Mouse (Mus musculus): ENCODE results near the gene Pla2g10. TPM values are rescaled to one million over a fixed set of nuclear protein-coding genes. Genes with fewer than 3 reads are reported as not detected.
"Not testable (repeated sequence)": the region's sequence is repeated elsewhere in the genome, so short reads cannot be mapped to it uniquely, and the experiment has no call there.

Pla2g10 gene
- polyA plus RNA-seq, 1 experiment from 2014 or later = not detected

DNA sequence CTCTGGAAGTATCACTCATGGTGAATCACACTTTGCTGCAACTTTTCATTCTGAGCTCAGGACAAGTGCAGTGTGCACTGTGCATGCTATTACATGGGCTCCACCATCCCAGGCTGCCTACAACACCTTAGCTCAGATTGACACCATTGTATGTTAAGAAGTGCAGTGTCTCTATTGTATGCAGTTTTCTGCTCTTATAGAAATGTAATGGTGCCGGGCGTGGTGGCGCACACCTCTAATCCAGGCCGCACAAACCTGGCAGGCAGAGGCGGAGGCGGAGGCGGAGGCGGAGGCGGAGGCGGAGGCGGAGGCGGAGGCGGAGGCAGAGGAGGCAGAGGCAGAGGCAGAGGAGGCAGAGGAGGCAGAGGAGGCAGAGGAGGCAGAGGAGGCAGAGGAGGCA lies 19.8 kb upstream of the Pla2g10 start:
- H3K4me3 ChIP-seq = no peak overlapping the region
- no peak for ATAC-seq (ENCODE audit: insufficient number of reproducible peaks, insufficient read depth, low FRiP score, low TSS enrichment)
- no peaks in the 10 kb centered on the region for H3K36me3 ChIP-seq
- H3K4me1 ChIP-seq = no peaks in the 10 kb centered on the region
- no peak overlapping the region for H3K4me2 ChIP-seq (replicated peaks)
- H3K9me3 ChIP-seq = no peaks in the 10 kb centered on the region
- no peak overlapping the region for H3K9ac ChIP-seq
- H3K27ac ChIP-seq = no peak overlapping the region
- WGBS = 95% methylated on average over 13 of the region's 13 CpGs
- 0 out of 2 replicates have a peak, but pooled peaks cover 7% of the 10 kb centered on the region for H3K27me3 ChIP-seq

DNA sequence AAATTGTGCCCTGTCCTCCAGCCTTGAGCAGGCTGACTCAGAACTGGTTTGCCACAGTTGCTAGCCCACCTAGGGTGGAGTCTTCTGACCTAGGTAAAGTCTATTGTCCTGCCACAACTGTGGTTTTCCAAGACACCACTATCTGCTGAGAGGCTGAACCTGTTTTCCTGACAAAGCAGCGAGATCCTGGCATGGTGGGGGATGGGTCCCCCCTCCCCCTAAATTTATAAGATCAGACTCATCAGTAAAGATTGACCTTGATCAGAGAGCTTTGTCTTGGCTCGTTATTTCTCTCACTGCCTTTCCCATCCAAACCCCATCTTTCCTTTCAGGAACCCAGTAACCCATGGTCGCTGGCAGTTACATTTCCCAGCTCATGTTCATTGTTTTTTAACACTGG lies 19.2 kb upstream of the Pla2g10 start:
- 58% methylated on average over 3 of the region's 3 CpGs for WGBS
- Histone ChIP-seq H3K9ac (no peak overlapping the region), H3K27ac (no peak overlapping the region), H3K4me2 (replicated peaks) (no peak overlapping the region), H3K27me3 (0 out of 2 replicates have a peak, but pooled peaks cover 7% of the 10 kb centered on the region), H3K4me3 (no peak overlapping the region), H3K36me3 (no peaks in the 10 kb centered on the region), H3K4me1 (no peaks in the 10 kb centered on the region), H3K9me3 (no peaks in the 10 kb centered on the region)
- ATAC-seq (ENCODE audit: insufficient number of reproducible peaks, insufficient read depth, low FRiP score, low TSS enrichment) = no peak

DNA sequence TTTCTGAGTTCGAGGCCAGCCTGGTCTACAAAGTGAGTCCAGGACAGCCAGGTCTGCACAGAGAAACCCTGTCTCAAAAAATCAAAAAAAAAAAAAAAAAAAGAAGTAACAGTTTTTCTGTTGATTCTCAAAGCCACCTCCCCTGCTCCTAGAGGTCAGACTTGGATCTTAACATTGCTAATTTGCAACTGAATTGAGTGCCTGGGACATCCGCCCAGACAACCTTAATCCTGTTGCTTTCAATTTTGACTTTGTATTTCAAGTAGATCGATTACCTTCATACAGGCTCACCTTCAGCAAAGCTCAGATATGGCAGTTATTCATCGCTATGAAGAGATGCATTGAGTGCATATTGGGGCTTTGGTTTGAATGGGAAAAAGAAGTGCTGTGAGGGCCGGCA lies 18.5 kb upstream of the Pla2g10 start:
- Histone ChIP-seq H3K9ac (no peak overlapping the region), H3K4me1 (no peaks in the 10 kb centered on the region), H3K4me3 (no peak overlapping the region), H3K4me2 (replicated peaks) (no peak overlapping the region), H3K9me3 (no peaks in the 10 kb centered on the region), H3K27ac (no peak overlapping the region), H3K36me3 (no peaks in the 10 kb centered on the region), H3K27me3 (0 out of 2 replicates have a peak, but pooled peaks cover 7% of the 10 kb centered on the region)
- no peak for ATAC-seq (ENCODE audit: insufficient number of reproducible peaks, insufficient read depth, low FRiP score, low TSS enrichment)
- 49% methylated on average over 5 of the region's 5 CpGs for WGBS

DNA sequence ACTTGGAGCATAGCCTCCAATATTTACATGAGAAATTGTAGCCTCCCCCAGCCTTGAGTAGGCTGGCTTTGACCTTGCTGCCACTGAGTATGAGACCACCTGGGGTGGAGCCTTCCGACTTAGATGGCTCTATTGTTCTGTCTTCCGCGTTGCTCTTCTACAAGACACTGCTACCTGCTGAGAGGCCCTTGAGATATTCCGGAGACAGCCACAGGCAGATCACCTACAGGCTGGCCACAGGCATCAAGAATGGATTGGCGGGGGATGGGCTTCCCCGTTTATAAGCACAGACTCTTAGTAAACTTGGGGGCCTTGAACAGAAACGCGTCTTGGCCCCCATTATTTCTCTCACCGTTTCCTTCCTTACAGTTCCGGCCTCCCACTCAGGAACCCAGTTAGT lies 18.0 kb upstream of the Pla2g10 start:
- H3K27me3 ChIP-seq; H3K27ac ChIP-seq; H3K9ac ChIP-seq; H3K36me3 ChIP-seq; H3K4me1 ChIP-seq; H3K9me3 ChIP-seq; H3K4me2 ChIP-seq (replicated peaks); ATAC-seq (ENCODE audit: insufficient number of reproducible peaks, insufficient read depth, low FRiP score, low TSS enrichment); H3K4me3 ChIP-seq: not testable (repeated sequence)
- 21% methylated on average over 10 of the region's 10 CpGs for WGBS

DNA sequence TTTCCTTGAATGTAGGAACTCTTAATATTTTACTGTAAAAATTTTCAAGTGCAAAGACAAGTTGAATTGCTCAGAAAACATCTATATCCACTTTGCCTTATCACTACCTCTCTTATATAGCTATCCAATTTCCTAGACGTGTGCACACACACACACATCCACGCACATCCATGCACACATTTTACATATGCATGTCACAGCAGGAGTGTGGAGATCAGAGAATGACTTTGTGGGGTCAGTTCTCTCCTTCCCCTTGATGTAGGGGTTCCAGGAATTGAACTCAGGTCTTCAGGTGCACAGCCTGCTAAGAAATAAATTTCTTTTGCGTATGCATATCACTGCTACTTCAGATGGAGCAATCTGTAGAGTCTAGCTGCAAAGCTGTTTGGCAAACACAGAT lies 17.3 kb upstream of the Pla2g10 start:
- Histone ChIP-seq H3K4me3 (no peak overlapping the region), H3K4me1 (no peaks in the 10 kb centered on the region), H3K9me3 (no peaks in the 10 kb centered on the region), H3K4me2 (replicated peaks) (no peak overlapping the region), H3K9ac (no peak overlapping the region), H3K27ac (no peak overlapping the region), H3K36me3 (no peaks in the 10 kb centered on the region), H3K27me3 (0 out of 2 replicates have a peak, but pooled peaks cover 7% of the 10 kb centered on the region)
- no peak for ATAC-seq (ENCODE audit: insufficient number of reproducible peaks, insufficient read depth, low FRiP score, low TSS enrichment)
- WGBS = 66% methylated on average over 3 of the region's 3 CpGs

DNA sequence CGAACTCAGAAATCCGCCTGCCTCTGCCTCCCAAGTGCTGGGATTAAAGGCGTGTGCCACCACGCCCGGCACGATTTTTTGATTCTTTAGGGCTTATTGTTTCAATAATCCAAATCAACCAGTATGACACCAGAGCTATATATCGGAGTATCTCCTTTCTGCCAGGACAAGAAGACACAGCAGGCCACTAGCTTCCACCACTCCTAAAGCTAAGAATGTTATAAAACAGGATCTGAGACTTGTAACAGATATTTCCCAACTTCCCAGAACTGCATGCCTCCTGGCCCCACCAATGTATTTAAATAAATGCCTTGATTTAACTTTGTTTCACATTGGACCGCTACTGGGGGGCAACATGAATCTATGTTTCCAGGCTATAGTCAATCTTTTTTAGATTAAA lies 16.9 kb upstream of the Pla2g10 start:
- H3K36me3 ChIP-seq = no peaks in the 10 kb centered on the region
- no peaks in the 10 kb centered on the region for H3K9me3 ChIP-seq
- no peak overlapping the region for H3K4me2 ChIP-seq (replicated peaks)
- no peak overlapping the region for H3K27ac ChIP-seq
- no peak overlapping the region for H3K9ac ChIP-seq
- 94% methylated on average over 8 of the region's 8 CpGs for WGBS
- 0 out of 2 replicates have a peak, but pooled peaks cover 7% of the 10 kb centered on the region for H3K27me3 ChIP-seq
- H3K4me3 ChIP-seq = no peak overlapping the region
- ATAC-seq (ENCODE audit: insufficient number of reproducible peaks, insufficient read depth, low FRiP score, low TSS enrichment) = no peak
- no peaks in the 10 kb centered on the region for H3K4me1 ChIP-seq

DNA sequence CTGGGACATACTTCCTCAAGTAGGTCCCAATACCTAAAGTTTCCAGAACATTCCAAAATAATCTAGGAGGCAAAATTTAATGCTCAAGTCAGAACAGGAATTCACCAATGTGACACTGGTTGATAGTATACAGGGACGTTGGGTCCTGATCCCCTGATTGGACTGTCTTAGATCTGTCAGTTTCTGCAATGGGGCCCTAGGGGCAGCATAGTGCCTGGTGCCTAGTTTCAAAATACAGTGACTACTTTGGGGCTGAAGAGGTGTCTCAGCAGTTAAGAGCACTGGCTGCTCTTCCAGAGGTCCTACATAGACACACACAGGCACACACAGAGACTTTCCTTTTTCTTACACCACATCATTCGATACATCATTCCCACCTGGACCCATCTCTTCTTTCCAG lies 10.1 kb upstream of the Pla2g10 start:
- Histone ChIP-seq H3K27ac (no peak overlapping the region), H3K4me3 (no peak overlapping the region)
- 64% methylated on average over 2 of the region's 2 CpGs for WGBS

DNA sequence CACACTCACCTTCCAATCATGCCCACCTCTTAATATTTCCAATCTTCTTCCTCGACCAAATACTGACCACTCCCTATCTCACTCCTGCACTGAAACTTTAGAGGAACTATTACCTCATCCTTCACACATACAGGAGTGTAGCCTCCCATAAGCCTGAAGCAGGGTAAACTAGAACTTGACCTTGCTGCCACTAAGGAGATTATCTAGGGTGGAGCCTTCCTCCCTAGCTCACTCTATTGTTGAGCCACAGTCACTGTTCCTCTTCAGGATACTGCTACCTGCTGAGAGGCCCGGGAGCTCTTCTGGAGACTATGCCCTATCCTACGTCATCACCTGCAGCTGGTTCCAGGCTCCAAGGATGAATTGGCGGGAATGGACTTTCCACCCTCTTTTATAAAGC lies 8.3 kb upstream of the Pla2g10 start:
- not testable (repeated sequence) for H3K36me3 ChIP-seq; H3K9ac ChIP-seq; H3K27me3 ChIP-seq; ATAC-seq (ENCODE audit: insufficient number of reproducible peaks, insufficient read depth, low FRiP score, low TSS enrichment); H3K4me1 ChIP-seq; H3K4me3 ChIP-seq; H3K4me2 ChIP-seq (replicated peaks); H3K27ac ChIP-seq; H3K9me3 ChIP-seq
- WGBS = 55% methylated on average over 4 of the region's 4 CpGs

More for the DNA sequence above, 10.1 kb upstream of the Pla2g10 start:
- Histone ChIP-seq H3K9ac (no peak overlapping the region), H3K4me2 (replicated peaks) (no peak overlapping the region), H3K36me3 (no peaks in the 10 kb centered on the region), H3K27me3 (no peaks in the 10 kb centered on the region), H3K4me1 (no peaks in the 10 kb centered on the region), H3K9me3 (no peaks in the 10 kb centered on the region)
- ATAC-seq (ENCODE audit: insufficient number of reproducible peaks, insufficient read depth, low FRiP score, low TSS enrichment) = no peak

DNA sequence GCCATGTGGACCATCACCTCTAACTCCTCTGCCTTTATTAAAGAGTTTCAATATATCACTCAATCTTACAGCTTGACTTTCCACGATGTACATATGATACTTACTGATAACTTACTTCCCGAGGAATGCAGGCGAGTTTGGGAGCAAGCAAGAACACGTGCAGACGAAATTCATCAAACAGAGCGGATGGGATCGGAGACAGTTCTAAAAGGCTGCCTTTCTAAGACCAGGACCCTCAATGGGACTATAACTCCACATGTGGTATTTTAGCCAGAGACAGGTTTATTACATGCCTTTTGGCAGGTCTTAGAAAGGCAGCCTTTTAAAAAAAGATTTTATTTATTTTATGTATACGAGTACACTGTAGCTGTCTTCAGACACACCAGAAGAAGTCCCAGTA lies 5.2 kb upstream of the Pla2g10 start:
- Histone ChIP-seq H3K27ac (no peak overlapping the region), H3K9me3 (no peaks in the 10 kb centered on the region), H3K27me3 (no peaks in the 10 kb centered on the region), H3K36me3 (no peaks in the 10 kb centered on the region), H3K9ac (no peak overlapping the region), H3K4me1 (no peaks in the 10 kb centered on the region), H3K4me3 (no peak overlapping the region), H3K4me2 (replicated peaks) (no peak overlapping the region)
- 81% methylated on average over 8 of the region's 8 CpGs for WGBS
- ATAC-seq (ENCODE audit: insufficient number of reproducible peaks, insufficient read depth, low FRiP score, low TSS enrichment) = no peak

DNA sequence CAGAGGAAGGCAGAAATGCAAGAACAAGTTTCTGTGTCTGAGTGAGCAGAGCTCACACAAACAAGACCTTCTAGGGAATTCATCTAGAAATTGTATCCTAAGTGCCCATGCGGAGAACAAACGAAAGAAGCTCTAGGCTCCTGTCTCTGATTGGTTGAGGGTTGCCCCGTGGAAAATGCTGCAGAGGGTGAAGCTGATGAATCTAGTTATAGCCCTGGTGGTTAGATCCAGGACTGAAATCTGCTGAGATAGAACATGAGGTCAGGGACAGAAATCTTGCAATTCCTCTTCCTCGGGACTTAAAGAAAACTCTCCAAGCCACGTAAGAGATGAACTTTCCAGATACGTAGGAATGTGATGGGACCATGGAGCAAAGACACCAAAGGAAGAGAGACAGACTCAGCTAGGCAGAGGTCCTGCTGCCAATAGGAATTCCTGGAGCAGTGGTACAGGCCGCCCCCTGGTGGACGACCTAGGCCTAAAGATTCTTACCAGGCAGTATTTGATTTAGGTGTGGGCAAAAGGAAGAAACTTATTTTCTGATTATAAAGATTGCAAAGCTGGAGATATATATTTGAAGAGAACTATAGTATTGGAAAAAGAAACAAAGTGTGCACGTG lies 2.8 kb upstream of the Pla2g10 start:
- H3K36me3 ChIP-seq = no peaks in the 10 kb centered on the region
- H3K27me3 ChIP-seq = no peaks in the 10 kb centered on the region
- no peak overlapping the region for H3K4me2 ChIP-seq (replicated peaks)
- no peaks in the 10 kb centered on the region for H3K4me1 ChIP-seq
- 25% methylated on average over 9 of the region's 9 CpGs for WGBS
- H3K9me3 ChIP-seq = no peaks in the 10 kb centered on the region
- H3K9ac ChIP-seq = no peak overlapping the region
- H3K4me3 ChIP-seq = no peak overlapping the region
- no peak overlapping the region for H3K27ac ChIP-seq
- no peak for ATAC-seq (ENCODE audit: insufficient number of reproducible peaks, insufficient read depth, low FRiP score, low TSS enrichment)

DNA sequence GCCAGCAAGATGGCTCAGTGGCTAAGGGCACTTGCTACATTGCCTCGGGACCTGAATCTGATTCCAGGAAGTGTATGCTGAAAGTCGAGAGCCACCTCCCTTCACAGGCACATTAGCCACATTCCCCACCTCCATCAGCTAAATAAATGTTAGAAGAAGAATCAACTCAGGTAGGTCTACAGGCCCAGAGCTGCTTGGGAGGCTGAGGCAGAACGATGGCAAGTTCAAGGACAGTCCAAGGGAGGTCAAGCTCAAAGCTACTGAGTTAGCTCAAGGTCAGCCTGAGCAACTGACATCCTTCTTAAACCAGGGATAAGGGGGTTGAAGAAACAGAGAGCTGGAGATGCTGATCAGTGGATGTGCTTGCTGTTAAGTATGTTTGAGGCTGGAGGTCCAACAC lies 2.0 kb upstream of the Pla2g10 start:
- H3K4me3 ChIP-seq = no peak overlapping the region
- H3K9ac ChIP-seq = no peak overlapping the region
- ATAC-seq (ENCODE audit: insufficient number of reproducible peaks, insufficient read depth, low FRiP score, low TSS enrichment) = no peak
- H3K4me2 ChIP-seq (replicated peaks) = no peak overlapping the region
- H3K27me3 ChIP-seq = no peaks in the 10 kb centered on the region
- H3K36me3 ChIP-seq = no peaks in the 10 kb centered on the region
- H3K4me1 ChIP-seq = no peaks in the 10 kb centered on the region
- WGBS = 75% methylated on average over 3 of the region's 3 CpGs
- H3K9me3 ChIP-seq = no peaks in the 10 kb centered on the region
- H3K27ac ChIP-seq = no peak overlapping the region

DNA sequence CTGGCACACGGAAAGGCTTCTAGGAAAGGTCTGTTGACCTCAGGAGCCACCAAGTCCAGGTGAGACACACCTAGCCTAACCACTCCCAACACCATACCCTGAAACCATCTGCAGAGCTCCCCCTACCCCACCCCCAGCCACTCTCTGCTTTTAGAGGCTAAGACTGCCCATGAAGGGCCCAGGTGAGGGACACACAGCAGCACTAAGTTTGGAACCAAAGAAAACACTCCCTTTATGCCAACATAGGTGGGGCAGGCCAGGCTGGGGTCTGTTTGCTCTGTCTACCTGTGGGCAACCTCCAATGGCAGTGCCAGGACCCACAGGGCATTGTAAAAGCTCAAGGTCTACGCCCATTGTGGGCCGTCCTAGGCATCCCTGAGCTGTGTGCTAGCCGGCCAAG lies 1.4 kb downstream of the Pla2g10 start:
- 81% methylated on average over 4 of the region's 4 CpGs for WGBS
- no peak for ATAC-seq (ENCODE audit: insufficient number of reproducible peaks, insufficient read depth, low FRiP score, low TSS enrichment)

More for the DNA sequence above, 1.4 kb downstream of the Pla2g10 start:
- no peaks in the 10 kb centered on the region for H3K9me3 ChIP-seq
- no peaks in the 10 kb centered on the region for H3K27me3 ChIP-seq
- no peak overlapping the region for H3K27ac ChIP-seq
- H3K4me1 ChIP-seq = no peaks in the 10 kb centered on the region
- H3K9ac ChIP-seq = no peak overlapping the region
- no peak overlapping the region for H3K4me3 ChIP-seq
- no peak overlapping the region for H3K4me2 ChIP-seq (replicated peaks)
- H3K36me3 ChIP-seq = no peaks in the 10 kb centered on the region

Data from embryonic facial prominence, embryonic 12.5 days (tissue).